Mouse (Mus musculus) embryonic fibroblast, embryonic 13.5 days (primary cell): ENCODE measurements around the gene Trim43a.

Experiments
- CTCF ChIP-seq: IDR thresholded peaks from 2 replicates; pipeline ENCODE4 v1.5.1; 2011; ENCODE audit warnings: mild to moderate bottlenecking, control low read depth, low read length, moderate library complexity, borderline replicate concordance; ENCODE audit not compliant: insufficient read depth
- POLR2A ChIP-seq: IDR thresholded peaks from 2 replicates; pipeline ENCODE4 v1.6.1; 2011; ENCODE audit warnings: low read depth, mild to moderate bottlenecking, control low read depth, low read length, moderate library complexity

- TF ChIP-seq CTCF (no peak), POLR2A (no peak)
These were observed 33.4 kb upstream of the Trim43a start for GRCm38 (mm10) chr9:88547270-88547669.
